Mouse (Mus musculus): ENCODE measurements at regions not wholly inside any gene's neighbourhood (a gene's known extent, or its start where the extent isn't known, plus 50 kb on each side); places are given as distances from the start of the nearest gene placed in this dataset.

GRCm38 (mm10) chr7:72751501-72751917 lies 445.1 kb upstream of the Mctp2 start:
- TF ChIP-seq POLR2A (IDR thresholded peaks at IDR 0.05; ENCODE audit: low read depth, low read length) (no peak), CTCF (conservative IDR thresholded peaks at IDR 0.05; ENCODE audit: insufficient read depth, insufficient read length, low read depth, low read length) (no peak)

Data from kidney, adult 2 months (tissue).